Mouse (Mus musculus): ENCODE data around the gene Twist2.

GRCm38 (mm10) chr1:91816067-91816466, 14.8 kb downstream of the Twist2 start:
- TF ChIP-seq POLR2A (IDR thresholded peaks at IDR 0.05; ENCODE audit: control insufficient read depth in 1 of 2, insufficient read depth in 1 of 2, low read depth in 1 of 2, low read length in 2 of 2, poor library complexity in 1 of 2) (no peak), USF1 (IDR thresholded peaks at IDR 0.05; ENCODE audit: low read depth, low read length) (no peak), CTCF (IDR thresholded peaks at IDR 0.05 in 2 of 3, conservative IDR thresholded peaks at IDR 0.05 in 1 of 3; ENCODE audit: control insufficient read depth in 1 of 3, insufficient read depth in 1 of 3, low read depth in 2 of 3, low read length in 3 of 3, poor library complexity in 1 of 3, severe bottlenecking in 1 of 3) (no peak), E2F4 (IDR thresholded peaks at IDR 0.05; ENCODE audit: borderline replicate concordance, low read depth, low read length) (no peak)
